Mouse (Mus musculus): ENCODE measurements around the gene Edc3. TPM values are rescaled to one million over a fixed set of nuclear protein-coding genes. Genes with fewer than 3 reads are reported as not detected.

Edc3 gene
- total RNA-seq, 2 experiments from 2014 or later: 14.7 to 14.8 TPM

DNA sequence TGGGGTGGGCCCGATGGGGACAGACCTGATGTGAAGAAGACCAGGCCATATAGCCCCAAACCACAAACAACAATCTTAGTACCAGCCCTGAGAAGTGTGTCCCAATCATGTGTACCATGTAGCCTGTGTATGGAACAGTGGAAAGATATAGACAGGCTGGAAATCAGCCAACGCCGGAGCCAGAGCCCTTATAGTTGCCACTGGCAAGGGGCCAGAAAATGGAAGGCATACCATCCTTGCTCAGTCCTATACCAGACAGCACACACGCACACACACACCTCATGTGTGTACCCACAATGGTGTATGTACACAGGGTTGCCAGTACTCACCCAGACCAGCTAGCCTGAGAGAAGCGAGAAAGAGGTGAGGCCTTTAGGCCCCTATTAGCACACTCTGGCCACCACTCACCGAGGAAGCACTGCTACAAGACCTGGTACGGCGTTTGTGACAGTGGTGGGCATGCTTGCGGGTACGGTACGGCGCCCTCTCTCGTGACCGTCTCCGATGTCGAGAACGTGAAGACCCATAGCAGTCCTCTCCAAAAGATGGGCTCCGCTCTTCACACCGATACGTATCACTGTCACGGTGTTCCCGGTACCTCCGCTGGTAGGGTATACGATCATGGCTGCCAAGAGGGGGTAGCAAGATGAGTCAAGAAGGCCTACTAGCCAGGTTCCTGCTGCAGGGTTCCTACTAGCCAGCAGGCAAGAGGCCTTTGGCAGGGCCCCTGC is 52.2 kb downstream of the Edc3 start:
- no peak for DNase-seq (ENCODE audit: low spot score in 2 of 2)

DNA sequence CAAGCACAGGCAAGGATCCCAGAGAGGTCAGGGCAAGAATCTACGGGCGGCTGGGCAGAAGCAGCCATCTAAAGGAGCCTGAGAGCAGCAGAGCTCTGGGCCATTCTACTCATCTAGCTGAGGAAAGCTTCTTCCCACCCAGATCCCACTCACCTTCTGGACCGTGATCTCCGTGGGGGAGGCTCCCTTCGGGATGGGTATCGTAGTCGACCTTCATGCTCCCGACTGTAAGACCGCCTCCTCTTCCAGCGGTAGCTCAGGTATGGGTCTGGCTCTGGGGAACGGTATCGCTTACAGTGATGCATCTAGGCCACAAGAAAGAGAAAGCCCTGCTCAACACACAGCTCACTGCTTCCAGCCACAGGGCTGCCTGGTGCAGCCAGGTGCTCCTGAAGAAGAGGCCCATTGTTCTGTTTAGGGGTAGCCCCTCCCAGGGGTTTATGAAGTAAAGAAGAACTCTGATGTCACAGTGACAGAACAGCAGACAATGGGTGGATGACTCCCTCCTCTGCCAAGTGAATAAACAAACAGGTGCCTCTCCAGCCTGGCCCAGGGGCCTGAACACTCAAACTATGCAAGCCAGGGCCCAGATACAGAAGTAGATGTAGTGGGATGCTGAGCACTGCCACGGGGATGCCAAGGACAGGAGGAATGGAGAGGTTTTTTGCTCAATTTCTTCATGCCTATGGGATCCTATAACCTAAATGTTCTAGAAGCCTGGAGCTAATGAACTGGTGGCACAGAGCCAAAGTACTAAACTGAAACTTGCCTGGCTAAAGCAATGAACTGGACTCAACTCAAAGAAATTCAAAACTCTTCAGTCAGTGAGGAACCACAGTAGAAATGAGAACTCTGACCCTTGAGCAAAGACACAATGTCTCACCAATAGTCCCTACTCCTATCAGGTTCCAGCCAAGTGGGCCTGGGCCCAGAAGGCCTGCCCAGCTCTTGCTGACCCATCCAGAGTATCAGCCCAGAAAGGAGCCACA is 53.5 kb downstream of the Edc3 start:
- peak in 1 of 2 experiments; percentile 30 for DNase-seq (ENCODE audit: low spot score in 2 of 2)

- DNase-seq (ENCODE audit: low spot score in 2 of 2): peak in 1 of 2 experiments; percentile 39
These were observed 54.2 kb downstream of the Edc3 start for GRCm38 (mm10) chr9:57762563-57762991.

DNA sequence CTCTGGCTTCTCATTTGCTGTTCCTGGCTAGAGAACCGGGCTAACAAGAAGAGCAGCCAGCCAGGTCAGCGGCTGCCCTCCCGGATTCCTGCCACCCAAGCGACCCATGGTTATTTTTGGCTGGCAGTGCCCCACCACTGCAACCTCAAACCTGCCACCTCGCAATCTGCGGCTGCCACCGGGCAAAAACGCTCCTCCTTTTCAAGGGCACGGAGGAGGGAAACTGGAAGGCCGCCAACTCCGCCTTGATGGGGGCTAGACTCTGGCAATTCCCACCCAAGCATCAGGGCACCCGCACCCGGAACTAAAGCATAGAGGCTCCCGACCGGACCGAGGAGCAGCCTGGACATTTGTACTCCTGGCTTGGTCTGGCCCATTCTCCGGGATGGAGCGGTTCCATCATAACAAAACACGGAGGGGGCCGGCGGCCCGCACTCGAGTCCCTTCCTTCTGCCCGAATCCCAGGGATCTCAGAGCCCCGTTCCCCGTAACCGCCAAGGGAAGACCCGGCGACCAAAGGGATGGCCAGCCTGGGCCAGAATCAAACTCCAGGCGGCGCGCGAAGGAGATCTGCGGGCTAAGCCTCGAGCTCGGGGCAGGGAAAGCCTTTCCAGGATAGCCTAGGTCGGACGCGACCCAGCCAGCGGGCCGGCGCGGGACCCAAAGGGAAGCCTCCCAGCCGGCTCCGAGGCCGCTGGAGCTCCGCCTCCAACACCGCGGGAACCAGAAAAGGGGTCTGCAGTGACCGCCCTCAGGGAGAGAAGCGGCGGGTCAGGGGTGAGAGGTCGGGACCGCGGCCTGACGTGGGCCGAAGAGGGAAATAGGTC is 56.0 kb downstream of the Edc3 start:
- peak; percentile 76 to 84 for DNase-seq (ENCODE audit: low spot score in 2 of 2)

DNA sequence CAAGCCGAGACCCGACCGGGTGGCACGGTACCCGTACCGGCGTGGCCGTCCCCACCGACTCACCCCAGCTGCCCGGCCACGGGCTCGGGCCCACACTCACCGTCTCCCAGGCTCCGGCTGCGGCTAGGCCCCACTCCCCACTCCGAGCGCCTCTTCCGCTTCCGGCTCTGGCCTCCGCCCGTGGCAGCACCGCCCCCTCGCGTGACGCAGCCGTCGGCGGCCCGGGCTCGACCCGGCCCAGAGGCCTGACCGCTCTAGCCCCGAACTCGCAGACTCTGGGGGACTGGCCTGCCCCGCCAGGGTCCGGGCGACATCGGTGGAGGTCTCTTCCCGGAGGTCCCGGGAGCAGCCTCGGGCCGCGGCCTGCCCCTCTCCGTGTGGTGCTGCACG is 56.6 kb downstream of the Edc3 start:
- DNase-seq (ENCODE audit: low spot score in 2 of 2): peak; percentile 90 to 94

GRCm38 (mm10) chr9:57765364-57766351 is 57.3 kb downstream of the Edc3 start, which contains the start of gene Clk3:
Gene Clk3, minus strand, starts transcription at chr9:57765860.
- peak; percentile 76 to 80 for DNase-seq (ENCODE audit: low spot score in 2 of 2)

- no peak for DNase-seq (ENCODE audit: low spot score in 2 of 2)
These were observed 58.1 kb downstream of the Edc3 start for GRCm38 (mm10) chr9:57766431-57766830.

GRCm38 (mm10) chr9:57767231-57767630 is 58.9 kb downstream of the Edc3 start:
- DNase-seq (ENCODE audit: low spot score in 2 of 2): no peak

- DNase-seq (ENCODE audit: low spot score in 2 of 2): no peak
These were observed 61.3 kb downstream of the Edc3 start for GRCm38 (mm10) chr9:57769539-57770069.

- no peak for DNase-seq (ENCODE audit: low spot score in 2 of 2)
These were observed 61.9 kb downstream of the Edc3 start for GRCm38 (mm10) chr9:57770214-57770613.

GRCm38 (mm10) chr9:57770836-57771235 is 62.5 kb downstream of the Edc3 start:
- DNase-seq (ENCODE audit: low spot score in 2 of 2): no peak

DNA sequence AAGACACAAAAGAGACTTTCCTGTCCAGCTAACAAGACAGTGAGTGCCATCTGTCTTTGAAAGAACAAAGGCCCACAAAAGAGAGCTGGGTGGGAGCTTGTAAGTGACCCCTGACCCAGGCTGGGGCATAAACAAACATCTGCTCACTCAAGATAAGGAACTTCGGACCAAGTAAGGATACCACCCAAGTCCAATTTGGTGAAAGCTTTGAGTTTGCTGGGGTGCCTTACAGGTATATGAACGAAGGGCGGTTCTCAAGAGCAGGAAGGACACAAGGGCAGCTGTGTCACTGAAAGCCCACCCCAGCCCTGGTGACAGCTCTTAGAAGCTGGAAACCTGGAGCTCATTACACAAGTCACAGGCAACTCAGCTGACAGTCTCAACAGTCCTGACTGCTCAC is 65.4 kb downstream of the Edc3 start:
- DNase-seq (ENCODE audit: low spot score in 2 of 2): no peak

DNA sequence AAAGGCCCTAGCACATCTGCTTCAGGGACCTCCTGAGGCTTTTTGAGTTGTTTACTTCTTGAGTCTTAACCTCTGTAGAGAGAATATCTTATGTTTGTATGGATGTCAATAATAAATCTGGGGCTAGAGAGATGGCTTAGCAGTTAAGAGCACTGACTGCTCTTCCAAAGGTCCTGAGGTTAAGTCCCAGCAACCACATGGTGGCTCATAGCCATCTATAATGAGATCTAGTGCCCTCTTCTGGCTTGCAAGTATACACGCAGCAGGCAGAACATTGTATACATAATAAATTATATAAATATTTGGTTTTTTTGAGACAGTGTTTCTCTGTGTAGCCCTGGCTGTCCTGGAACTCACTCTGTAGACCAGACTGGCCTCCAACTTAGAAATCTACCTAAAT is 65.8 kb downstream of the Edc3 start:
- DNase-seq (ENCODE audit: low spot score in 2 of 2): no peak

DNA sequence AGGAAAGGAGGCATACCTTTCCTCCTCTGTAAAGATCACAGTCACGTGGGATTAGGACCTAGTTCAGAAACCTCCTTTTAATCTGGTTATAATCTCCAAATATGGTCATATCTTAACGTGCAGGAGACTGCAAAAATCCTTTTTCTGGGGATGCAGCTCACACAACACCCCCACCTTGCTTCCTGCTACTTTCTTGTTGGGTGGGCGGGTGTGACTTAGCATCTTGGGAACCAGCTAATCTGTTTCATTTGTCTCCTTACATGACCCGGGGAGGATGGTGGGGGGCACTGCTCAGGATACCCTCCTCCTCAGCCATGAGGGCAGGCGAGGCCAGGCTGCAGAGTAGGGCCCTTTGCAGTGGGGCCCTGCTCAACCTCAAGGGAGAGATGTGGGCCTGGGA is 66.7 kb downstream of the Edc3 start:
- no peak for DNase-seq (ENCODE audit: low spot score in 2 of 2)

GRCm38 (mm10) chr9:57775736-57776135 is 67.4 kb downstream of the Edc3 start:
- no peak for DNase-seq (ENCODE audit: low spot score in 2 of 2)

- DNase-seq (ENCODE audit: low spot score in 2 of 2): no peak
These were observed 74.3 kb downstream of the Edc3 start for GRCm38 (mm10) chr9:57782656-57783055.

DNA sequence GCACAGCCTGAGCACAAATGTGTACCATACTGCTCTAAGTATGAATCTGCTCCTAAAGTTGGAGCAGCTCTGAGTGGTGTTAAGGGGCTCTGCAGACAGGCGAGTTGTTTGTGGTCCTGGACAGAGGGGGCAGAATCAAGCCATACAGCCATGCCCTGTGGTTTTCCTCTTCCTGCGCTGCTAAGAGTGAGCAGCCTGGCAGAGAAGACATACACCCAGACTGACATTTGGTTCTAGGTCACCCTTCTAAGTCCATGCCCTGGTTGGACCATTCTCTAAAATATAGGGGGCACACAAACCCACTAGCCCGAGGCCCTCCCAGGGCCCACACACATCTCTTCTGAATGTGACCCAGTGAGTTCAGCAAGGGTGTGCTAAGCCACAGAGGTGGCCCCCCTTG is 81.4 kb downstream of the Edc3 start:
- DNase-seq (ENCODE audit: low spot score in 2 of 2): no peak

DNA sequence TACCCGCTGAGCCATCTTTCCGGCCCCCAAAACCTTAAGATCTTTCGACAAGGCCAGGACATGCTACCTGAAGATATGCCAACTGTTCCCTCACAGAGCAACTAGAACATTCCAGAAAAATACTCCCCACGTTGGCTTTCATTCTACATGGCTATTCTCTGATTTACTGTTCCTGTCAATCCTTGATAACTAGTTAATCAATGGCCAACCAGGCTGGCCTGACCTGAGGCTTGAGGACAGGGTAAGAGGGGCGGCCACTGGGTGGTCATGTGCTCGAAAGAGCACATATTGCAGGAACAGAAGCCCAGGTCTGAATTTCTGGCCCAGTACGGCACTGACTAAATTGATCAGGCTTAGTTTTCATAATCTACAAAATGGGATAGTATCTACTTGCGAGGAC is 89.1 kb downstream of the Edc3 start:
- DNase-seq (ENCODE audit: low spot score in 2 of 2): no peak

- no peak for DNase-seq (ENCODE audit: low spot score in 2 of 2)
These were observed 90.4 kb downstream of the Edc3 start for GRCm38 (mm10) chr9:57798725-57799253.
